In genomic region chr2:163685761-163686200, GRCm38 (mm10) we compare ENCODE assay signal across 8 mouse cellular contexts. TPM values are rescaled to one million over a fixed set of nuclear protein-coding genes. Genes with fewer than 3 reads are reported as not detected.
DNase-seq lines count a peak whose midpoint lies in the region; ATAC-seq lines count a peak whose summit lies in the region.

No protein-coding gene starts in this region.

- peaks cover 3% of the 10 kb centered on the region; the same call in 1 of the 2 replicates for H3K36me3 ChIP-seq in kidney, embryonic 15.5 days
- 0 out of 2 replicates have a peak, but pooled peaks cover 4% of the 10 kb centered on the region for H3K36me3 ChIP-seq in liver, embryonic 13.5 days

- H3K27ac ChIP-seq in kidney, embryonic 15.5 days, result peak overlapping the region; percentile 76
- H3K27ac ChIP-seq in liver, embryonic 13.5 days, result peak overlapping the region; percentile 60

- no peaks in the 10 kb centered on the region for H3K9me3 ChIP-seq in kidney, embryonic 15.5 days (replicated peaks)
- H3K9me3 ChIP-seq in liver, embryonic 13.5 days (replicated peaks), result no peaks in the 10 kb centered on the region

- DNase-seq in frontal cortex, postnatal 14 days (ENCODE audit: low spot score in 2 of 2), result no peak
- peak; percentile 91 for DNase-seq in adipocyte (ENCODE audit: low spot score)
- peak; percentile 24 to 50 for DNase-seq in gastrocnemius, postnatal 36 days
- no peak for DNase-seq in liver, embryonic 13.5 days
- DNase-seq in urinary bladder, postnatal 36 days (ENCODE audit: low spot score in 2 of 2), result peak; percentile 31 to 33
- no peak for DNase-seq in thymus, postnatal 25 days

- H3K4me1 ChIP-seq in kidney, embryonic 15.5 days, result peaks cover 37% of the 10 kb centered on the region
- H3K4me1 ChIP-seq in liver, embryonic 13.5 days (replicated peaks), result peaks cover 95% of the 10 kb centered on the region

- H3K4me3 ChIP-seq in kidney, embryonic 15.5 days (replicated peaks), result no peak overlapping the region
- H3K4me3 ChIP-seq in liver, embryonic 13.5 days (replicated peaks), result no peak overlapping the region

- intact Hi-C loops in gastrocnemius, postnatal 36 days (cut with DNase I), result no loop called here

- H3K9ac ChIP-seq in kidney, embryonic 15.5 days, result no peak overlapping the region
- peak overlapping the region; percentile 33; the same call in 1 of the 2 replicates for H3K9ac ChIP-seq in liver, embryonic 13.5 days

- WGBS in kidney, embryonic 15.5 days, result 53% methylated on average over 6 of the region's 6 CpGs
- 46% methylated on average over 6 of the region's 6 CpGs for WGBS in liver, embryonic 13.5 days (ENCODE audit: insufficient replicate concordance)

- H3K27me3 ChIP-seq in kidney, embryonic 15.5 days, result no peaks in the 10 kb centered on the region
- no peaks in the 10 kb centered on the region for H3K27me3 ChIP-seq in liver, embryonic 13.5 days

- no peak overlapping the region for H3K4me2 ChIP-seq in kidney, embryonic 15.5 days
- peak overlapping the region; percentile 25; the same call in 1 of the 2 replicates for H3K4me2 ChIP-seq in liver, embryonic 13.5 days

- peak; percentile 50 for ATAC-seq in frontal cortex, adult (ENCODE audit: low TSS enrichment)
- 0 out of 2 replicates have a peak, but pooled peaks have one; percentile 25 for ATAC-seq in kidney, embryonic 15.5 days (replicated peaks; ENCODE audit: low FRiP score)
- ATAC-seq in liver, embryonic 13.5 days (ENCODE audit: low read depth), result no peak; the same call in 1 of the 2 replicates

RNA-seq across cellular contexts. Expression of gene Pkig, which starts 27.6 kb away (rescaled TPM):
- total RNA-seq in gastrocnemius, postnatal 36 days (2021), result 10 to 100 TPM; 80.1 to 98.9 TPM
- 167 and 174 TPM in 2 replicates for polyA plus RNA-seq in kidney, embryonic 15.5 days (2015; fragmentation: Nextera tagmentation; extraction: Ambion mirVana)
- 122 and 139 TPM in 2 replicates for polyA plus RNA-seq in liver, embryonic 13.5 days (2015; fragmentation: Nextera tagmentation; extraction: Ambion mirVana)

RNA-seq across cellular contexts. Expression of gene Serinc3, which starts 40.9 kb away (rescaled TPM):
- total RNA-seq in gastrocnemius, postnatal 36 days (2021), result 100 to 1,000 TPM; 101 to 136 TPM
- polyA plus RNA-seq in kidney, embryonic 15.5 days (2015; fragmentation: Nextera tagmentation; extraction: Ambion mirVana), result 43.7 and 44.0 TPM in 2 replicates
- 112 and 130 TPM in 2 replicates for polyA plus RNA-seq in liver, embryonic 13.5 days (2015; fragmentation: Nextera tagmentation; extraction: Ambion mirVana)

Comparison
In these comparisons a context has a peak if more than half of its experiments do, and no peak if none do; other contexts are left out.
1. DNase-seq: peak in adipocyte (single experiment), gastrocnemius, postnatal 36 days (2 of 2) and urinary bladder, postnatal 36 days (2 of 2); none in frontal cortex, postnatal 14 days (0 of 2), liver, embryonic 13.5 days (single experiment) and thymus, postnatal 25 days (single experiment).